Mouse (Mus musculus): ENCODE measurements around the gene Cacng5. TPM values are rescaled to one million over a fixed set of nuclear protein-coding genes. Genes with fewer than 3 reads are reported as not detected.

The Cacng5 gene
- polyA plus RNA-seq, 1 experiment from 2014 or later: 0.29 TPM

GRCm38 (mm10) chr11:107919852-107920508 is 5.1 kb upstream of the Cacng5 start:
- 38% methylated on average over 16 of the region's 16 CpGs for WGBS

GRCm38 (mm10) chr11:107917721-107918235 is 2.9 kb upstream of the Cacng5 start:
- Histone ChIP-seq H3K27ac (no peak overlapping the region), H3K4me3 (no peak overlapping the region), H3K36me3 (no peaks in the 10 kb centered on the region), H3K9ac (no peak overlapping the region), H3K4me2 (no peak overlapping the region), H3K4me1 (peaks cover 8% of the 10 kb centered on the region), H3K27me3 (peaks cover 45% of the 10 kb centered on the region), H3K9me3 (no peaks in the 10 kb centered on the region)
- 52% methylated on average over 9 of the region's 9 CpGs for WGBS
- no peak for ATAC-seq (ENCODE audit: insufficient number of reproducible peaks, low FRiP score, low TSS enrichment, low read depth)

More at GRCm38 (mm10) chr11:107919852-107920508, 5.1 kb upstream of the Cacng5 start:
- peaks cover 1% of the 10 kb centered on the region for H3K4me1 ChIP-seq
- H3K27ac ChIP-seq: no peak overlapping the region
- H3K9me3 ChIP-seq: no peaks in the 10 kb centered on the region
- H3K4me3 ChIP-seq: no peak overlapping the region
- no peak overlapping the region for H3K9ac ChIP-seq
- ATAC-seq (ENCODE audit: insufficient number of reproducible peaks, low FRiP score, low TSS enrichment, low read depth): no peak
- H3K36me3 ChIP-seq: no peaks in the 10 kb centered on the region
- H3K27me3 ChIP-seq: peaks cover 23% of the 10 kb centered on the region
- H3K4me2 ChIP-seq: no peak overlapping the region

- no peaks in the 10 kb centered on the region for H3K9me3 ChIP-seq
- H3K4me2 ChIP-seq: no peak overlapping the region
- H3K4me1 ChIP-seq: peaks cover 8% of the 10 kb centered on the region
- H3K4me3 ChIP-seq: no peak overlapping the region
- no peak overlapping the region for H3K27ac ChIP-seq
- no peak overlapping the region for H3K9ac ChIP-seq
- no peaks in the 10 kb centered on the region for H3K36me3 ChIP-seq
- ATAC-seq (ENCODE audit: insufficient number of reproducible peaks, low FRiP score, low TSS enrichment, low read depth): no peak
- peaks cover 45% of the 10 kb centered on the region for H3K27me3 ChIP-seq
- 51% methylated on average over 3 of the region's 3 CpGs for whole genome bisulfite sequencing
These were observed 1.5 kb downstream of the Cacng5 start for GRCm38 (mm10) chr11:107913317-107913716.

- 57% methylated on average over 9 of the region's 9 CpGs for WGBS
- ATAC-seq (ENCODE audit: insufficient number of reproducible peaks, low FRiP score, low TSS enrichment, low read depth): no peak
These were observed 9.5 kb downstream of the Cacng5 start for GRCm38 (mm10) chr11:107905364-107905763.

GRCm38 (mm10) chr11:107903966-107904605 is 10.8 kb downstream of the Cacng5 start:
- H3K9me3 ChIP-seq: no peaks in the 10 kb centered on the region
- H3K36me3 ChIP-seq: no peaks in the 10 kb centered on the region
- no peak for ATAC-seq (ENCODE audit: insufficient number of reproducible peaks, low FRiP score, low TSS enrichment, low read depth)
- H3K27me3 ChIP-seq: no peaks in the 10 kb centered on the region
- no peaks in the 10 kb centered on the region for H3K4me1 ChIP-seq
- H3K9ac ChIP-seq: no peak overlapping the region
- WGBS: 30% methylated on average over 4 of the region's 4 CpGs
- no peak overlapping the region for H3K4me2 ChIP-seq
- H3K27ac ChIP-seq: no peak overlapping the region
- H3K4me3 ChIP-seq: no peak overlapping the region

More at GRCm38 (mm10) chr11:107905364-107905763, 9.5 kb downstream of the Cacng5 start:
- Histone ChIP-seq H3K36me3 (no peaks in the 10 kb centered on the region), H3K4me2 (no peak overlapping the region), H3K27ac (no peak overlapping the region), H3K9me3 (no peaks in the 10 kb centered on the region), H3K4me3 (no peak overlapping the region), H3K27me3 (no peaks in the 10 kb centered on the region), H3K9ac (no peak overlapping the region), H3K4me1 (no peaks in the 10 kb centered on the region)

- no peaks in the 10 kb centered on the region for H3K9me3 ChIP-seq
- H3K27me3 ChIP-seq: no peaks in the 10 kb centered on the region
- no peaks in the 10 kb centered on the region for H3K36me3 ChIP-seq
- H3K9ac ChIP-seq: no peak overlapping the region
- H3K27ac ChIP-seq: no peak overlapping the region
- H3K4me1 ChIP-seq: no peaks in the 10 kb centered on the region
- no peak overlapping the region for H3K4me2 ChIP-seq
- ATAC-seq (ENCODE audit: insufficient number of reproducible peaks, low FRiP score, low TSS enrichment, low read depth): no peak
- 50% methylated on average over 4 of the region's 4 CpGs for WGBS
- H3K4me3 ChIP-seq: no peak overlapping the region
These were observed 14.4 kb downstream of the Cacng5 start for GRCm38 (mm10) chr11:107900470-107900869.

GRCm38 (mm10) chr11:107898698-107899097 is 16.2 kb downstream of the Cacng5 start:
- no peaks in the 10 kb centered on the region for H3K9me3 ChIP-seq
- no peak overlapping the region for H3K4me2 ChIP-seq
- no peak for ATAC-seq (ENCODE audit: insufficient number of reproducible peaks, low FRiP score, low TSS enrichment, low read depth)
- WGBS: 52% methylated on average over 2 of the region's 2 CpGs
- H3K9ac ChIP-seq: no peak overlapping the region
- no peaks in the 10 kb centered on the region for H3K4me1 ChIP-seq
- H3K27ac ChIP-seq: no peak overlapping the region
- H3K4me3 ChIP-seq: no peak overlapping the region
- no peaks in the 10 kb centered on the region for H3K36me3 ChIP-seq
- no peaks in the 10 kb centered on the region for H3K27me3 ChIP-seq

- H3K27me3 ChIP-seq: no peaks in the 10 kb centered on the region
- no peaks in the 10 kb centered on the region for H3K9me3 ChIP-seq
- H3K27ac ChIP-seq: no peak overlapping the region
- H3K4me1 ChIP-seq: no peaks in the 10 kb centered on the region
- no peak overlapping the region for H3K4me3 ChIP-seq
- H3K4me2 ChIP-seq: no peak overlapping the region
- no peak overlapping the region for H3K9ac ChIP-seq
- H3K36me3 ChIP-seq: no peaks in the 10 kb centered on the region
- no peak for ATAC-seq (ENCODE audit: insufficient number of reproducible peaks, low FRiP score, low TSS enrichment, low read depth)
- WGBS: 31% methylated on average over 4 of the region's 4 CpGs
These were observed 19.2 kb downstream of the Cacng5 start for GRCm38 (mm10) chr11:107895635-107896034.

- H3K4me2 ChIP-seq: no peak overlapping the region
- WGBS: 78% methylated on average over 3 of the region's 3 CpGs
- H3K36me3 ChIP-seq: no peaks in the 10 kb centered on the region
- H3K9me3 ChIP-seq: no peaks in the 10 kb centered on the region
- H3K27me3 ChIP-seq: no peaks in the 10 kb centered on the region
- no peaks in the 10 kb centered on the region for H3K4me1 ChIP-seq
- H3K27ac ChIP-seq: no peak overlapping the region
- no peak for ATAC-seq (ENCODE audit: insufficient number of reproducible peaks, low FRiP score, low TSS enrichment, low read depth)
- no peak overlapping the region for H3K4me3 ChIP-seq
- H3K9ac ChIP-seq: no peak overlapping the region
These were observed 23.5 kb downstream of the Cacng5 start for GRCm38 (mm10) chr11:107891377-107891776.

GRCm38 (mm10) chr11:107887342-107887741 is 27.5 kb downstream of the Cacng5 start:
- Histone ChIP-seq H3K27me3 (no peaks in the 10 kb centered on the region), H3K9me3 (no peaks in the 10 kb centered on the region), H3K9ac (no peak overlapping the region), H3K36me3 (no peaks in the 10 kb centered on the region), H3K27ac (no peak overlapping the region), H3K4me3 (no peak overlapping the region), H3K4me2 (no peak overlapping the region), H3K4me1 (no peaks in the 10 kb centered on the region)
- ATAC-seq (ENCODE audit: insufficient number of reproducible peaks, low FRiP score, low TSS enrichment, low read depth): no peak
- WGBS: 74% methylated on average over 6 of the region's 6 CpGs

- Histone ChIP-seq H3K27me3 (no peaks in the 10 kb centered on the region), H3K36me3 (no peaks in the 10 kb centered on the region), H3K4me1 (no peaks in the 10 kb centered on the region), H3K4me2 (no peak overlapping the region), H3K9me3 (no peaks in the 10 kb centered on the region), H3K4me3 (no peak overlapping the region), H3K27ac (no peak overlapping the region), H3K9ac (no peak overlapping the region)
- ATAC-seq (ENCODE audit: insufficient number of reproducible peaks, low FRiP score, low TSS enrichment, low read depth): no peak
- WGBS: 72% methylated on average over 5 of the region's 5 CpGs
These were observed 38.0 kb downstream of the Cacng5 start for GRCm38 (mm10) chr11:107876840-107877239.

- Histone ChIP-seq H3K36me3 (no peaks in the 10 kb centered on the region), H3K27ac (no peak overlapping the region), H3K27me3 (no peaks in the 10 kb centered on the region), H3K4me1 (no peaks in the 10 kb centered on the region), H3K9ac (no peak overlapping the region), H3K4me3 (no peak overlapping the region), H3K4me2 (no peak overlapping the region), H3K9me3 (no peaks in the 10 kb centered on the region)
- ATAC-seq (ENCODE audit: insufficient number of reproducible peaks, low FRiP score, low TSS enrichment, low read depth): no peak
- WGBS: 83% methylated on average over 18 of the region's 18 CpGs
These were observed 38.9 kb downstream of the Cacng5 start for GRCm38 (mm10) chr11:107875861-107876494.

Measured in limb, embryonic 15.5 days (tissue).